Mouse (Mus musculus): ENCODE measurements around the gene Gm11096.

- TF ChIP-seq MAX (IDR thresholded peaks at IDR 0.05) = no peak
- no peak for TF ChIP-seq CTCF (IDR thresholded peaks at IDR 0.05; ENCODE audit: control insufficient read depth, insufficient read depth, insufficient read length)
- no peak for TF ChIP-seq CEBPB (IDR thresholded peaks at IDR 0.05; ENCODE audit: low read depth)
- TF ChIP-seq MYOD1 (IDR thresholded peaks at IDR 0.05; ENCODE audit: control insufficient read depth, insufficient read length, low read depth) = no peak
These were observed at the start of gene Gm11096 for GRCm38 (mm10) chr17:81441463-81441862.
